Mouse (Mus musculus): ENCODE data around the gene Tmem183a. TPM values are rescaled to one million over a fixed set of nuclear protein-coding genes. Genes with fewer than 3 reads are reported as not detected.

Gene Tmem183a
- 10 to 100 TPM; 19.4 to 19.8 TPM for total RNA-seq (2021)

GRCm38 (mm10) chr1:134361857-134362212, at the start of gene Tmem183a:
Tmem183a (minus strand) TSS chr1:134361979.
- intact Hi-C loops (cut with DNase I): loop anchor here (2.0 kb wide), 1 partner anchor 53 kb away; the partner anchor contains the start of gene Adipor1
- peak; percentile 94 for DNase-seq (ENCODE audit: low spot score)

GRCm38 (mm10) chr1:134408080-134408479, 46.3 kb upstream of the Tmem183a start:
- DNase-seq (ENCODE audit: low spot score): no peak
- intact Hi-C loops (cut with DNase I): no loop called here

DNA sequence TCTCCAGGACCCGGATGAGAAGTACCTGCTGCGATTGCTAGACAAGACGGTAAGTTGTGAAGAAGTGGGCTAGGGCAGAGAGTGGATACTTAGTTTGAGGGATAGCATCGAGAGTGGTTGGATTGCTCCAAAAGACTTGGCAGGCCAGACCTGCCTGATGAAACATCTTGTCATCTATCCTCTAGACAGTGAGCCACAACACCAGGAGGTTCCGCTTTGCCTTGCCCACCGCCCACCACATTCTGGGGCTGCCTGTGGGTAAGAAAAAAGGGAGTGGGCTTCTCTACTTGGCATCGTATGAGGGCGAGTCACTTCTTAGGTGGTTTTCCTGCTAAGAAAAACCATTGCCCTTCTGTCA, 44.6 kb upstream of the Tmem183a start:
- no peak for DNase-seq (ENCODE audit: low spot score)
- intact Hi-C loops (cut with DNase I): no loop called here

- intact Hi-C loops (cut with DNase I): no loop called here
- DNase-seq (ENCODE audit: low spot score): peak; percentile 75
These were observed 44.0 kb upstream of the Tmem183a start, which contains the start of gene Cyb5r1 for GRCm38 (mm10) chr1:134405509-134406413. Cyb5r1 (plus strand) TSS chr1:134405559.

DNA sequence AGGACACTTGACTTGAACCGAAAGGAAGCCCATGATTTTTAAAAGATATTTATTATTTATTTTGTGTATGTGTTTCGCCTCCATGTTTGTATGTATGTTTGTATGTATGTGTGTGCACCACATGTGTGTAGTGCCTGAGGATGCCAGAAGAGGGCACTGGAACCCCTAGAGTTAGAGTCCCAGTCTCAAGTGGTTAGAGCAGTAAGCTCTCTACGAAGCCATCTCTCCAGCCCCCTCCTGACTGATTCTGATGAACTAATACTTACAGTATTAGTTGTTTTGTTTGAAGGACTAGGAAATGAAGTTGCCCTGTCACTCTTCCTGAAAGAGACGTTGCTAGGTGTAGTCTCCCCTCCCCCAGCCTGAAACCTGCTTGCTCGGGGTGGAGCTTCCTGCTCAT, 38.0 kb upstream of the Tmem183a start:
- intact Hi-C loops (cut with DNase I): no loop called here
- DNase-seq (ENCODE audit: low spot score): no peak

- intact Hi-C loops (cut with DNase I): no loop called here
- no peak for DNase-seq (ENCODE audit: low spot score)
These were observed 36.4 kb upstream of the Tmem183a start for GRCm38 (mm10) chr1:134398210-134398609.

DNA sequence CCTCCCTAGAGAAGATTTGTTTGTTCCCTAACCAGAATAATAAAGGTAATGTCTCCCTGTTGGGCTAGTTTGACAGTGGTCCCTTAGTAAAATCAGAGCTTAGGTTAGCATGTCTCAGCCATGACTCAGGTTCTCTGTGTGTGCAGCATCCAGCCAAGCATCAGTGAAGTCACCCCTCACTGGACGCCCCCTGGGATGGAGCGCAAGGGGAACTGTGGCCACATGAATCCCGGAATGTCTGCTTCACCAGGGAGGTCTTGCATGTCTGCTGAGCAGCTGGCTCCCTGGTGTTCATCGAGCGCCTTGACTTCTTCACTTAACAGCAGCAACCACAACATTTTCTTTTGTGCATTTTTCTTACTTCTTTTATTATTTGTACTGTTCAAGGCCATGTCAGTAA, 32.0 kb upstream of the Tmem183a start:
- DNase-seq (ENCODE audit: low spot score): no peak

GRCm38 (mm10) chr1:134385666-134386065, 23.9 kb upstream of the Tmem183a start, which contains the start of gene 4933406M09Rik:
4933406M09Rik (plus strand) TSS chr1:134385940.
- no peak for DNase-seq (ENCODE audit: low spot score)
- intact Hi-C loops (cut with DNase I): no loop called here

More for the DNA sequence above, 32.0 kb upstream of the Tmem183a start:
- intact Hi-C loops (cut with DNase I): no loop called here

- intact Hi-C loops (cut with DNase I): no loop called here
- no peak for DNase-seq (ENCODE audit: low spot score)
These were observed 23.4 kb upstream of the Tmem183a start for GRCm38 (mm10) chr1:134385176-134385575.

DNA sequence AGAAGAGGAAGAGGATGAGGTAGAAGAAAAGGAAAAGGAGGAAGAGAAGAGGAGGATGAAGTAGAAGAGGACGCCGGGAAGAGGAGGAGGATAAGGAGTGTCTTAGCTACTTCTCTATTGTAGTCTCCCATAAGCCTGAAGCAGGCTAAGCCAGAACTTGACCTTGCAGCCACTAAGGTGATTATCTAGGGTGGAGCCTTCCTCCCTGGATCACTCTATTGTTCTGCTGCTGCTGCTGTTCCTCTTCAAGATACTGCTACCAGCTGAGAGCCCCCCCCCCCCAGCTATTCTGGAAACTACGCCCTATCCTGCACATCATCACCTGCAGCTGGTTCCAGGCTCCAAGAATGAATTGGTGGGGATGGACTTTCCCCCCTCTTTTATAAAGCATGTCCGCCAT, 22.8 kb upstream of the Tmem183a start:
- no peak for DNase-seq (ENCODE audit: low spot score)
- intact Hi-C loops (cut with DNase I): no loop called here

DNA sequence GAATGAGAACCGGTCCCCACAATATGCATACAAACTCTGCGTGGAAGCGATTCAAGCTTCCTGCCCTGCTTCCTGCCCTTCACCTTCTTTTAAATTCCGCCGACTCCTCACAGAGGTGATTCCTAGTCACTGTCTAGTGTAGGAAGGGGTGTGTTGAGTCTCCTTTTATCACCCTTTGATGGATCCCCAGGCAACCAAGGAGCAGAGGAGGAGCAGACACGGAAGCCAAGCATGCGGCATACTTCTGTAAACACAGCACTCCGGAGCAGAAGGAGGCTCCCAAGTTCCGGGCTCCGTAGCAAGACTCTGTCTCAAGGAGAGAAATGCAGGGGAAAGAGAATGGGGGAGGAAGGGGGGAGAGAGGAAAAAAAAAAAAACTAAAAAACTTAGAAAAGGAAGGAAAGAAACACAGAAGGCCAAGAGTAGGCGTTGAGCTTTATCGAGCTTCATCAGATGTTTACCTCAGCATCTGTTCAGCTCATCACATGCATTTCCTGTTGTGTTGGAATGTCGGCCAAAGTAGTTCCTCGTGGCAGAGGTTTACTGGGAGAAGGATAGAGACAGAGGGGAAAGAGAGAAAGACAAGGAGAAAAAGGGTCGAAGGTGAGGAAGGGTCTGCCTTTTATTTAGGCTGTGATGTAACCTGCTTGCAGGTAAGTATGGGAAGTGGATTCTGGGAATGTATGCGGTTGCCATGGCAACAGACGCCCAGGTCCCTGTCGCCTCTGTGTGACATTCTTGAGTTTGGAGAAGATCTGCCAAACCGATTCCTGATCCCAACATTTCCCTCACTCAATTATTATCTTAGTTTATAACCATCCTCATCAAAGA, 20.2 kb upstream of the Tmem183a start:
- intact Hi-C loops (cut with DNase I): no loop called here
- DNase-seq (ENCODE audit: low spot score): no peak

DNA sequence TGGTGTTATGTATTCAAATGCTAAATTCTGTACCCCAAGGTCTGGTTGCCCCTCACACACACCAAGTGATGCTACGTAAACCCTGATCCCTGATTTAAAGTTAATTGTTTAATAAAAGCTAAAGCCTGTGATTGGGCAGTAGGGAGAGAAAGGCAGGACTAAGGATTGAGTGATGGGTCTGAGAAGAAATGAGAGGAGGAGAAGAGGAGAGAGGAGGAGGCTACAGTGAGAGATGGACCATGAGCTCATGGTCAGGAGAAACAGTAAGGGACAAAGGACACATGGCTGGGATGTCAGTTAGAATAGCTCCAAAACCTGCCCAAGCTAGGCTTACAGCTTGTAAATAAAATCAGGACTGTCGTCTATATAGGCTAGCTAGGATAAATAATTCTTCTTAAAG, 19.3 kb upstream of the Tmem183a start:
- intact Hi-C loops (cut with DNase I): no loop called here
- DNase-seq (ENCODE audit: low spot score): no peak

GRCm38 (mm10) chr1:134374124-134374523, 12.3 kb upstream of the Tmem183a start:
- intact Hi-C loops (cut with DNase I): loop anchor here (5.0 kb wide), 1 partner anchor 233 kb away; no protein-coding TSS in a partner anchor
- no peak for DNase-seq (ENCODE audit: low spot score)

DNA sequence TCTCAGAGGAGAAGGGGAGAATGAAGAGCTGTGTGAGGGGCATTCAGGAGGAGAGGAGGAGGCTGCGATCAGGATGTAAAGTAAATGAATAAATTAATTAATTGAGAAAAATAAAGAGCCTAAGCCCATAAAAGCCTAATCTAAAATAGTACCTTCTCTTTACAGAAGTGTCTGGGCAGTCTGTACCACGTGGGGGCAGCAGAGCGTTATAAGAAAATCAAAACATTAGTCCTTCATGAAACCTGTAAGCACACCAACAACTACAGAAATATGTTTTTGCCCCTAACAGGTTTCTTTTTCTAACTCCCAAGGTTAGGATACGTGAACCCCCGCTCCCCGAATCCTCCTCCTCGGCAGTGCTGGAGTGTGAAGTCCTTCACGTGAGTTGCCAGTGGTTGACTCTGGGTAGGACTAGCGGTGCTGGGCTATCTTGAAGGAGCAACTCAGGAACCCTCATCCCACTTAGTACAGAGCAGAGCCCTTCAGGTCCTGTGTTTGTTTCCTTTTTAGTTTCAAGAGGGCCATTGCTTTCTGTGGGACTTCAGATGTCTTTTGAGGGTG, 7.1 kb upstream of the Tmem183a start:
- DNase-seq (ENCODE audit: low spot score): no peak

GRCm38 (mm10) chr1:134365491-134365890, 3.7 kb upstream of the Tmem183a start:
- intact Hi-C loops (cut with DNase I): no loop called here

More for the DNA sequence above, 7.1 kb upstream of the Tmem183a start:
- intact Hi-C loops (cut with DNase I): loop anchor here (1.0 kb wide), 1 partner anchor 86 kb away; the partner anchor contains the start of gene Klhl12

GRCm38 (mm10) chr1:134363194-134363593, 1.4 kb upstream of the Tmem183a start:
- intact Hi-C loops (cut with DNase I): loop anchor here (2.0 kb wide), 1 partner anchor 52 kb away; the partner anchor contains the start of gene Adipor1
- no peak for DNase-seq (ENCODE audit: low spot score)

More at GRCm38 (mm10) chr1:134365491-134365890, 3.7 kb upstream of the Tmem183a start:
- no peak for DNase-seq (ENCODE audit: low spot score)

GRCm38 (mm10) chr1:134361195-134361856, 453 bp downstream of the Tmem183a start:
- intact Hi-C loops (cut with DNase I): no loop called here

DNA sequence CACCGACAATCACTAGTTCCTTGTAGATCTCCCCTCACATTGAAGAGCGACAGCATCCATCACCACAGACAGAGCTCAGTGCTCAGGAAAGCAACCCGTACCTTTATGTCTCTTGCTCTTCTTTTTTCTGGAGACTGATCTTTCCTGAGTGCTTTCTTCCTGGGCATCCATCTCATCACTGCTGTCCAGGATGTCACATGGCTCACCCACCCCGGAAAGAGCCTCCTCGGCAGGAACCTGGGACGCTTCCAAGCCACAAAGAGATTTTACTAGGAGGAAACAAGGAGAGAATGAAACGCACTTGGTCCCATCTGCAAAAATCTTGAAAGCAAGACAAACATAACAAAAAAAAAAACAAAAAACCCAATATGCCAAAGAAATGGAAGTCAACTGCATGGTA, 1.1 kb downstream of the Tmem183a start:
- intact Hi-C loops (cut with DNase I): no loop called here
- no peak for DNase-seq (ENCODE audit: low spot score)

More at GRCm38 (mm10) chr1:134361195-134361856, 453 bp downstream of the Tmem183a start:
- DNase-seq (ENCODE audit: low spot score): no peak

DNA sequence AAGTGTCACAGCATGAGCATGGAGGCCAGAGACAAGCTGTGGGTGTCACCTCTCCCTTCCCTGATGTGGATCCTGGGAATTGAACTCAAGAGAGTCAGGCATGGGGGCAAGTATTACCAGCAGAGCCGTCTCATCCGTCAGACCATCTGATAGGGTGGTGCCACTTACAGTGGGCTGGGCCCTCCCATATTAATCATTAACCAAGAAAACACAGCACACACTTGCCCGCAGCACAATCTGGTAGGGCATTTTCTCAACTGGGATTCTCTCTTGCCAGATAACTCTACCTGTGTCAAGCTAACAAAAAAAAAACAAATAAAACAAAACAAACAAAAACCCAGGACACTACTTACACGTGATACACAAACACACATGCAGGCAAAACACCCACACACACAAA, 4.3 kb downstream of the Tmem183a start:
- no peak for DNase-seq (ENCODE audit: low spot score)
- intact Hi-C loops (cut with DNase I): no loop called here

- intact Hi-C loops (cut with DNase I): no loop called here
- no peak for DNase-seq (ENCODE audit: low spot score)
These were observed 8.5 kb downstream of the Tmem183a start for GRCm38 (mm10) chr1:134353326-134353725.

All from heart, postnatal 25 days (tissue).